9 mouse cellular contexts compared by ENCODE assay signal in the genomic region with DNA sequence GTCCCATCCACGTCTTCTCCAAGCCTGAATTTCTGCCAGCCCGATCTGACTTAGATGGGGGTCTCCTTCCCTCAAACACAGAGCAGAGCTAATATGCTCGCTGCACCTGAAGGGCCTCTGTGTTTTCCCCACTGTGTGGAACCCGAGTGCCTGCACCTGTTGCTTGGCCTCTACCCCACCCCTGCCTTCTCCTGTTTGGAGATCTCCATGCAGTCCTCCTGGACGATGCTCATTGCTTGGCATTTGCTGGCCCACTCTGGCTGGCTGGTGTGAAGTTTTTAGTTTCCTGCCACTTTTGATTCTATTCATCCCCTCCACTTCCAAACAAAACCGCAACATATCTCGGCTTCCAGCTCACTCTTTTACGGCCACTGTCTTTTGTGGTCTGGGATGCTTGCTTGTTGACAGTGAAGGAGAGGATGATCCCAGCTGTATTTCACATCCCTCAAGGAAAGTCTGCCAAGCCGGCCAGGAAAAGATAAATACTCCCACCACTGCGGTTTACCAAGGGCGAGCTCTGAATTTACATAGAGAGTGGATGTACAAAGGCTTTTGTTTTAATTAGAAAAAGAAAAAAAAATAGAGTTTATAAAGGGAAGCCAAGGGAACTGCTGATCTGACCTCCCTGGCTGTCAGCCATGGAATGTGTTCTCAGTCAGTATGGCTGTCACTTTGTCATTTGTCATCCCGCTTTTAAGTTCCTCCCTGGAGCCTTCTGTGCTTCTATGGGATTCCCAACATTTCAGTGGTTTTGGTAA.
DNase-seq lines count a peak whose midpoint lies in the region; ATAC-seq and TF ChIP-seq lines count a peak whose summit lies in the region.
"Had no signal": no experiment of that assay in that cellular context is flagged by ENCODE, and none has a peak within 500 bp of the region (broad histone marks: within the 10 kb centered on the region; RNA-seq: fewer than 3 reads in every experiment).

No protein-coding gene starts in this region.

- 48% methylated on average over 12 of the region's 12 CpGs for WGBS in heart, postnatal 0 days
- WGBS in heart, embryonic 11.5 days (ENCODE audit: insufficient replicate concordance): 59% methylated on average over 12 of the region's 12 CpGs
- 91% methylated on average over 12 of the region's 12 CpGs for WGBS in thymus, adult 2 months
- WGBS in forebrain, postnatal 0 days: 66% methylated on average over 12 of the region's 12 CpGs

- H3K9ac ChIP-seq in heart, postnatal 0 days (replicated peaks; ENCODE audit: low read depth, low read length): no peak overlapping the region
- H3K9ac ChIP-seq in heart, embryonic 11.5 days (ENCODE audit: low read depth, low read length): no peak overlapping the region
- H3K9ac ChIP-seq in forebrain, postnatal 0 days: no peak overlapping the region
- H3K9ac ChIP-seq: embryonic facial prominence, embryonic 12.5 days had no signal

- no peak for TF ChIP-seq POLR2A in thymus, adult 2 months (IDR thresholded peaks at IDR 0.05; ENCODE audit: control insufficient read depth, extremely low read depth, insufficient read depth, low read length, poor library complexity)

- H3K27me3 ChIP-seq in heart, postnatal 0 days (ENCODE audit: control insufficient read depth, insufficient read depth, low read length): no peaks in the 10 kb centered on the region
- H3K27me3 ChIP-seq in heart, embryonic 11.5 days (ENCODE audit: control insufficient read depth, insufficient read depth, low read length): no peaks in the 10 kb centered on the region
- no peaks in the 10 kb centered on the region for H3K27me3 ChIP-seq in thymus, adult 2 months (ENCODE audit: control insufficient read depth, insufficient read depth, low read length)
- H3K27me3 ChIP-seq in forebrain, postnatal 0 days (ENCODE audit: insufficient read depth, low read length): no peaks in the 10 kb centered on the region
- H3K27me3 ChIP-seq: embryonic facial prominence, embryonic 12.5 days had no signal

- no peak for TF ChIP-seq EP300 in heart, postnatal 0 days (IDR thresholded peaks at IDR 0.05; ENCODE audit: low read depth)

- peak; percentile 60 for DNase-seq in heart, postnatal 0 days (ENCODE audit: low spot score)
- DNase-seq in adrenal gland, postnatal 10 days: peak; percentile 37
- peak; percentile 9 for DNase-seq in kidney, adult 18-20 months
- peak; percentile 57 for DNase-seq in mesoderm, embryonic 11.5 days (ENCODE audit: low read depth, low spot score)
- DNase-seq in thymus, adult 2 months: no peak
- DNase-seq in frontal cortex, postnatal 14 days (ENCODE audit: low spot score in 2 of 2): no peak
- no peak for DNase-seq in forebrain, postnatal 0 days

- H3K4me3 ChIP-seq in heart, postnatal 0 days (ENCODE audit: low read depth, low read length): no peak overlapping the region
- no peak overlapping the region for H3K4me3 ChIP-seq in heart, embryonic 11.5 days (ENCODE audit: low read depth, low read length)
- no peak overlapping the region for H3K4me3 ChIP-seq in thymus, adult 2 months (ENCODE audit: control insufficient read depth, insufficient read depth, low read length)
- H3K4me3 ChIP-seq in forebrain, postnatal 0 days (ENCODE audit: low read depth, low read length): no peak overlapping the region
- H3K4me3 ChIP-seq: embryonic facial prominence, embryonic 12.5 days had no signal

- H3K4me2 ChIP-seq in heart, postnatal 0 days (ENCODE audit: low read depth, low read length): no peak overlapping the region
- H3K4me2 ChIP-seq in heart, embryonic 11.5 days: no peak overlapping the region
- H3K4me2 ChIP-seq in forebrain, postnatal 0 days (ENCODE audit: low read depth): no peak overlapping the region
- H3K4me2 ChIP-seq: embryonic facial prominence, embryonic 12.5 days had no signal

- ATAC-seq in heart, postnatal 0 days (ENCODE audit: insufficient read depth, low read depth): peak; percentile 33
- no peak for ATAC-seq in heart, embryonic 11.5 days (replicated peaks; ENCODE audit: insufficient number of reproducible peaks, low FRiP score, low TSS enrichment)
- no peak; the same call in 1 of the 2 replicates for ATAC-seq in forebrain, postnatal 0 days

- no peaks in the 10 kb centered on the region for H3K36me3 ChIP-seq in heart, postnatal 0 days (replicated peaks; ENCODE audit: control insufficient read depth, insufficient read depth, low read length)
- no peaks in the 10 kb centered on the region for H3K36me3 ChIP-seq in heart, embryonic 11.5 days (ENCODE audit: control insufficient read depth, insufficient read depth, low read length)
- no peaks in the 10 kb centered on the region for H3K36me3 ChIP-seq in thymus, adult 2 months (ENCODE audit: control insufficient read depth, insufficient read depth, low read length)
- H3K36me3 ChIP-seq in forebrain, postnatal 0 days (ENCODE audit: insufficient read depth): no peaks in the 10 kb centered on the region
- H3K36me3 ChIP-seq: embryonic facial prominence, embryonic 12.5 days had no signal

- no peaks in the 10 kb centered on the region for H3K9me3 ChIP-seq in heart, postnatal 0 days (replicated peaks; ENCODE audit: control insufficient read depth, low read length)
- H3K9me3 ChIP-seq in heart, embryonic 11.5 days (replicated peaks; ENCODE audit: control insufficient read depth, low read length): no peaks in the 10 kb centered on the region
- no peaks in the 10 kb centered on the region for H3K9me3 ChIP-seq in forebrain, postnatal 0 days (ENCODE audit: low read length)
- H3K9me3 ChIP-seq: embryonic facial prominence, embryonic 12.5 days had no signal

- peaks cover 9% of the 10 kb centered on the region; the same call in 1 of the 2 replicates for H3K4me1 ChIP-seq in heart, postnatal 0 days (ENCODE audit: control insufficient read depth, insufficient read depth)
- peaks cover 3% of the 10 kb centered on the region; the same call in 1 of the 2 replicates for H3K4me1 ChIP-seq in heart, embryonic 11.5 days (ENCODE audit: control insufficient read depth, insufficient read depth, low read length)
- no peaks in the 10 kb centered on the region for H3K4me1 ChIP-seq in thymus, adult 2 months (replicated peaks; ENCODE audit: control insufficient read depth, insufficient read depth, low read length)
- H3K4me1 ChIP-seq in forebrain, postnatal 0 days (ENCODE audit: insufficient read depth): no peaks in the 10 kb centered on the region

- H3K27ac ChIP-seq in heart, postnatal 0 days (ENCODE audit: low read depth): no peak overlapping the region
- H3K27ac ChIP-seq in heart, embryonic 11.5 days (ENCODE audit: low read depth, low read length): no peak overlapping the region
- no peak overlapping the region for H3K27ac ChIP-seq in thymus, adult 2 months (ENCODE audit: control insufficient read depth, insufficient read depth, low read length)
- no peak overlapping the region for H3K27ac ChIP-seq in forebrain, postnatal 0 days (ENCODE audit: low read depth, low read length)
- H3K27ac ChIP-seq: embryonic facial prominence, embryonic 12.5 days had no signal

- no peak for TF ChIP-seq CTCF in heart, postnatal 0 days (IDR thresholded peaks at IDR 0.05; ENCODE audit: low read depth)
- no peak for TF ChIP-seq CTCF in thymus, adult 2 months (IDR thresholded peaks at IDR 0.05; ENCODE audit: borderline replicate concordance, control insufficient read depth, extremely low read depth, insufficient read depth, low read length, poor library complexity)
- no peak for TF ChIP-seq CTCF in forebrain, postnatal 0 days (IDR thresholded peaks at IDR 0.05; ENCODE audit: low read depth)

Comparison
In these comparisons a context has a peak if more than half of its experiments do, and no peak if none do; other contexts are left out.
1. DNase-seq: peak in heart, postnatal 0 days (single experiment), adrenal gland, postnatal 10 days (single experiment), kidney, adult 18-20 months (single experiment) and mesoderm, embryonic 11.5 days (single experiment); none in thymus, adult 2 months (single experiment), frontal cortex, postnatal 14 days (0 of 2) and forebrain, postnatal 0 days (single experiment).